Mouse (Mus musculus) urinary bladder, postnatal 25 days (tissue): Measurements from ENCODE around the gene Zfp148.
"Not testable (repeated sequence)": the region's sequence is repeated elsewhere in the genome, so short reads cannot be mapped to it uniquely, and the experiment has no call there.

ENCODE experiments used
- DNase-seq: peaks from one replicate; pipeline ENCODE4 v3.0.0; 2022; ENCODE audit warnings: low spot score

The Zfp148 gene

DNA sequence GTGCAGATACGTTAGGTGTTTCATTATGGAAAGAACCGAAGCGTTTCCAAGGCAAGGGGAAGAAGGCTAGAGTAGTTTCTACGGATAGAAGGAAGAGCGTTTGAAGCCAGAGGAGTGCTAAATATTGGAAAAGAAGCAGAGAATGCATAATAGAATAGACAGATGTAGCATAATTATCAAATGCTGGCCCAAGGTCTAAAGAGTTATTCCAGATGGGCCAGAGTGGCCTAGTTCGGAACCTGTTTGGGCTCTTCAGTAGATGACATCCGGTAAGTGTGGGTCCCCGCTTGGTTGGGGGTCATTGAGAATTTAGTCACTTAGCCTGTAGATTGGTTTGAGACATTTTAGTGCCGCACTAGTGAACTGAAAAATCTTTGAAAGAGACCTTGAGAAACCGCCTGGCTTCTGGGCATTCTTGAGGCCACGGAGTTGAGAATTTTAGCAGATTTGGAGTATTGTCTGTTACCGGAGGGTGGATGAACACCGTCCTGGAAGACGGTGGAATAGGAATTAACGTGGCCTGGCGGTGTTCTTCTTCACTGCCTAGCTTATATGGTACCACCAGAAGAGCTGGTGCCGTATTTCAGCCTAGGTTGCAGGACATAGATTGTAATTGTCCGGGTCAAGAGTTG lies 1.1 kb downstream of the Zfp148 start:
- DNase-seq, result no peak

GRCm38 (mm10) chr16:33382341-33382740 lies 1.7 kb downstream of the Zfp148 start:
- DNase-seq, result no peak

- no peak for DNase-seq
These were observed 2.9 kb downstream of the Zfp148 start for GRCm38 (mm10) chr16:33383584-33383983.

DNA sequence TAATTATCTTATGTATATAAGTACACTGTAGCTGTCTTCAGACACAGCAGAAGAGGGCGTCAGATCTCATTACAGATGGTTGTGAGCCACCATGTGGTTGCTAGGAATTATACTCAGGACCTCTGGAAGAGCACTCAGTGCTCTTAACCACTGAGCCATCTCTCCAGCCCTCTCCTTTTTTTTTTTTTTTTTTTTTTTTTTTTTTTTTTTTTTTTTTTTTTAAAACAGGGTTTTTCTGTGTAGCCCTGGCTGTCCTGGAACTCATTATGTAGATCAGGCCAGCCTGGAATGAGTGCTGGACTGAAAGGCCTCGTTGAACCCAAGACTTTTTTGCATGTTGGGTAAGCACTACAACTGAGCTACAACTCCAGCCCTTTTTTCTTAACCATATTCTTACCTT lies 3.4 kb downstream of the Zfp148 start:
- not testable (repeated sequence) for DNase-seq

DNA sequence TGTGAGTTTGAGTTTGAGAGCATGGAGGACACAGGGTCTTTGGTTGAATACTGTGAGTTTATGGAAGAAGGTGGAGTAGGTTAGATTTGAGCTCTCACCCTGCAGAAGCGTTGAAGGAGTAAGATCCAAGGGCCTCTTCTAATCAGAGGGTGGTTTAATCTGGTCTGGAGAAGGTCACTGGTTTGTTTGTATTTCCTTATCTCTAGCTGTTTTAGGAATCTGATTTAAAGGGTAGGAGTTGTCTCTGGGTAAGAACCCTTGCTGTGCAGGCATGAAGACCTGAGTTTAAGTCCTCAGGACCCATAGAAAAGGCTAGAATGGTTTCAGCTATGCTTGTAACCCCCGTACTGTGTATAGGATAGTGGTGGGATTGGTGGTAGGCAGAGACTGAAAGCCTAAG lies 6.4 kb downstream of the Zfp148 start:
- DNase-seq, result no peak

GRCm38 (mm10) chr16:33387420-33387819 lies 6.8 kb downstream of the Zfp148 start:
- no peak for DNase-seq

- peak; percentile 71 for DNase-seq
These were observed 19.5 kb downstream of the Zfp148 start for GRCm38 (mm10) chr16:33399913-33400782.

GRCm38 (mm10) chr16:33400943-33401342 lies 20.3 kb downstream of the Zfp148 start:
- no peak for DNase-seq

DNA sequence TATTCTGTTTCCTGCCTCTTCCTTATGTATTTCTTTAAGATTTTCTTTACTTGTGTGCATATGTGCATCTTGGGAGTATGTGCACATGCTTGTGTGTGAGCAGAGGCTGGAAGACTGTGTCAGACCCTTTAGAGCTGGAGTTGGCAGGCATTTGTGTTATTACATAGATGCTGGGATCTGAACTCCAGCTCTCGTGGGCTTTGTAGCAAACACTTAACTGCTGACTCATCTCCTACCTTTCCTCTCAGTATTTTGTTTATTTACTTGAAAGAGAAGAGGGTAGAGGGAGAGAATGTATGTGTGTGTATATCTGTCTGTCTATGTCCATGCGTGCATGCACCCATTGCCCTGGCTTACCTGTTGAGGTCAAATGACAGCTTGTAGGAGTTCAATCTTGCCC lies 22.6 kb downstream of the Zfp148 start:
- no peak for DNase-seq

DNA sequence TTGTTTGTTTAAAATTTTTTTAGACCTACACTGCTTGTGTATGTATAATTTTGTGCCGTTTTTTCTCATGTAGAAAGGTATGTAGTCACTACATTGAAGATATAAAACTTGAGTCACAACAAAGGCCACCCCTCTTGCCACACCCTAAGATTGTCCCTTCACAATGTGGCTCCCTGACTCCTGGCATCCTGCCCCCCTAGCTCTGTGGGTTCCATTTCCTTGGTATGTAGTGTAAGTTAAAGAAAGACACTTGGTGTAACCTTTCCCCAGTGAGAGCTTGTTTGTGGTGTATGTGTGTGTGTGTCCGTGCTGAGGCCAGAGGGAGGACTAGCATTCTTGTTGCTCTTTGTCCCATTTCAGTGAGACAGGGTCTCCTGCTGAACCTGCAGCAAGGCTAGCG lies 23.4 kb downstream of the Zfp148 start:
- DNase-seq, result no peak

DNA sequence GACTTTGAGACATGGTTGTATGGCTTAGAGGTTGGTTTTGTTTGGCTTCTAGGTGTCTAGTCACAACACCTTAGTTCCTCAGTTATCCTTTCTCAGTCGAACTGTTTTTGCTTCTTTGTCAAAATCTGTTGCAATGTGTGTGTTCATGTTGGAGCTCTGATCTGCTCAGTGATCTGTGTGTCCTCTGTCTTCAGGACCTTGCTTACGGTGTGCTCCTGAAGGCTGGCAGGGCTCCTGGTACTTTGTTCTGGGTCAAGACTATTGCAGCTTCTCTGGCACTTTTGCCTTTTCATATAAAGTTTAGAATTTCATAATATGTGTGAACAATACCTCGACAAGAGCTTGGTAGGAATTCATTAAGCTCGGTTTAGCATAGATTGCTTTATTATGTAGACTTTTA lies 24.9 kb downstream of the Zfp148 start:
- no peak for DNase-seq

DNA sequence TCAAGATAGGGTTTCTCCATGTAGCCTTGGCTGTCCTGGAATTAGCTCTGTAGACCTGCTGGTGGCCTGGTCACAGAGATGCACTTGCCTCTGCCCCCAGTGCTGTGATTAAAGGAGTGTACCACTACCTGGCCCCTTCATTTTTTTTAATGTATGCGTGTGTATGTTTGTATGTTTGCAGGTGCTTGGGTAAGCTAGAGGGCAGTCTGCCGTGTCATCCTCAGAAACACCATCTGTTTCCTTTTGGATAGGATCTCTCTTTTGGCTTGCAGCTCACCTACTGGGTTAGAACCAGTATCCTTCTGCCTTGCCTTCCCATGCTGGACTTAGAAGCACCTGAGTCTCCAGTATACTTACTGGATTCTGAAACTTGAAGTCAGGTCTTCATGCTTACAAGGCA lies 29.5 kb downstream of the Zfp148 start:
- no peak for DNase-seq

- no peak for DNase-seq
These were observed 30.0 kb downstream of the Zfp148 start for GRCm38 (mm10) chr16:33410605-33411004.

GRCm38 (mm10) chr16:33414191-33414590 lies 33.6 kb downstream of the Zfp148 start:
- DNase-seq, result no peak

- DNase-seq, result no peak
These were observed 35.0 kb downstream of the Zfp148 start for GRCm38 (mm10) chr16:33415607-33416006.

- DNase-seq, result no peak
These were observed 47.7 kb downstream of the Zfp148 start for GRCm38 (mm10) chr16:33428327-33428726.

DNA sequence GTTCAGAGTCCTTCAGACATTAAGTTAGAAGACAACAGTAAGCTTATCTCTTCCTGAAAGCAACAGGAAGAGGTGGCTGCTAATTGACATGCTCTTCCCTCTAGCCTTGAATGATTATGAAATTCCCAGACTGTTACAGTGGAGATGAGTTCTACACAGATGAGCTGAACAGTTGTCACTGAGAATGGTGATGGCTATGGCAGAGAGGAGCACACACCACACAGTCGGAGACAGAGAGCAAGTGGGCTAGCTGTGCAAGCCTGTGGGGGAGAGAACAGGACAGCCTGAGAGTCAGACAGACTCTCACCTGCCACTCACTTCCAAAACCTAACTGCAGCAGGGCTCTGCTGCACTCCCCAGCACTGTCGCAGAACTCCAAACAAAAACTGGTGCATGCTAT lies 51.0 kb downstream of the Zfp148 start:
- no peak for DNase-seq

DNA sequence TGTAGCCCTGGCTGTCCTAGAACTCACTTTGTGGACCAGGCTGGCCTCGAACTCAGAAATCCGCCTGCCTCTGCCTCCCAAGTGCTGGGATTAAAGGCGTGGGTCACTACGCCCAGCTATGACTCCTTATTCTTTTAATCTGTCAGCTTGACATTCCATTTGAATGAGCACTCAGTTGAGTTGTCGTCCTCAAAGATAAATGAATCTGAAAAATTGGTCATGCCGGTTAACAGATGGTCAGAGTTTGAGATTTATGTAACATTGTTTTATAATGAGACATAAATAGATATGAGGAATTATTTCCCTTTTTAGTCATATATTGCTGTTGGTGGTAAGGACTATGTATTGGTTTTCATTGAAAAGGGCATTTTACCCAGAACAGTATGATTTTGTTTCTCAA lies 60.4 kb downstream of the Zfp148 start:
- no peak for DNase-seq

GRCm38 (mm10) chr16:33446830-33447229 lies 66.2 kb downstream of the Zfp148 start:
- no peak for DNase-seq

- no peak for DNase-seq
These were observed 73.2 kb downstream of the Zfp148 start for GRCm38 (mm10) chr16:33453826-33454225.

- no peak for DNase-seq
These were observed 73.7 kb downstream of the Zfp148 start for GRCm38 (mm10) chr16:33454306-33454705.

- DNase-seq, result no peak
These were observed 74.8 kb downstream of the Zfp148 start for GRCm38 (mm10) chr16:33455263-33455910.

DNA sequence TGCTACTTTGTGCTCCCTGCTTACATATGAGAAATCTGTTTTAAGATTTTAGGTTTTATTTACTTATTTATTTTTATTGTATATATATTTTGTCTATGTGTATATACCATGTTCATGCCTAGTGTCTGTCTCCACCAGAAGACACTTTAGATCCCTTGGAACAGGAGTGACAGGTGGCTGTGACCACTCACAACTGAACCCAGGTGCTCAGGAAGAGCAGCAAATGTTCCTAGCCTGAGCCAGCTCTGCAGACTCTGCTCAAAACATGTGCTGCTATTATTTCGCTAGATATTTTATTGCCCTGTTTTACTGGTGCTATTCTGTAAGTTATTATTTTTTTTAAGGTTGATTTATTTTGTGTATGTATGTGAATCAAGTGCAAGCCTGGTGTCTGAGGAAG lies 78.5 kb downstream of the Zfp148 start:
- DNase-seq, result no peak
